Mouse (Mus musculus) small intestine, adult 2 months (tissue): Measurements from ENCODE around the gene Slc25a16. TPM values are rescaled to one million over a fixed set of nuclear protein-coding genes. Genes with fewer than 3 reads are reported as not detected.

Experiments used
- H3K27ac ChIP-seq: fragments of 200-500 bp; 2 replicates; pipeline ENCODE4 v1.5.1; 2012; ENCODE audit warnings: low read depth, low read length, control low read depth, inconsistent platforms; ENCODE audit not compliant: insufficient read depth
- H3K27me3 ChIP-seq: fragments of 200-500 bp; 2 replicates; pipeline ENCODE4 v1.6.1; 2012; ENCODE audit warnings: mild to moderate bottlenecking, moderate library complexity, low read length, inconsistent platforms; ENCODE audit not compliant: control insufficient read depth, insufficient read depth
- H3K36me3 ChIP-seq: fragments of 200-500 bp; 2 replicates; pipeline ENCODE4 v1.6.1; 2012; ENCODE audit warnings: mild to moderate bottlenecking, low read length, control low read depth, inconsistent platforms; ENCODE audit not compliant: control insufficient read depth, insufficient read depth
- H3K4me1 ChIP-seq: fragments of 200-500 bp; 2 replicates; pipeline ENCODE4 v1.6.1; 2012; ENCODE audit warnings: low read length, inconsistent platforms, mixed read lengths; ENCODE audit not compliant: control insufficient read depth, insufficient read depth, insufficient read length
- H3K4me3 ChIP-seq: fragments of 200-500 bp; 2 replicates; pipeline ENCODE4 v1.5.1; 2012; ENCODE audit warnings: low read depth, mild to moderate bottlenecking, control low read depth, inconsistent platforms, low read length, moderate library complexity
- CTCF ChIP-seq: fragments of 200-500 bp; IDR thresholded peaks from 2 replicates; pipeline ENCODE4 v1.5.1; 2012; ENCODE audit warnings: low read depth, mild to moderate bottlenecking, control low read depth, inconsistent platforms, low read length, moderate library complexity, mixed read lengths; ENCODE audit not compliant: insufficient replicate concordance, insufficient read length; ENCODE audit errors: extremely low read depth
- POLR2A ChIP-seq: fragments of 200-500 bp; IDR thresholded peaks from 2 replicates; pipeline ENCODE4 v1.6.1; 2012; ENCODE audit warnings: low read depth, mild to moderate bottlenecking, control low read depth, inconsistent platforms, low read length, moderate library complexity
- WGBS: fragments of 180-500 bp; shearing (Covaris S2); methylation state at CpG from one replicate; pipeline ENCODE4 v1.1.7; 2018; 5-methylcytosine and 5-hydroxymethylcytosine counted together
- polyA plus RNA-seq: library from polyadenylated mRNA; depleted of rRNA; stranded (reverse); fragments of >200 nt; gene quantifications from 2 replicates; pipeline ENCODE4 v1.2.3, GENCODE M21; 2012

The Slc25a16 gene
- polyA plus RNA-seq, 1 experiment = 31.0 TPM

GRCm38 (mm10) chr10:62895386-62895785 lies 25.0 kb upstream of the Slc25a16 start:
- H3K27me3 ChIP-seq = no peaks in the 10 kb centered on the region
- H3K4me3 ChIP-seq = no peak overlapping the region
- no peak overlapping the region for H3K27ac ChIP-seq
- no peak for TF ChIP-seq POLR2A
- no peak for TF ChIP-seq CTCF
- no peaks in the 10 kb centered on the region for H3K36me3 ChIP-seq
- WGBS = 63% methylated on average over 6 of the region's 6 CpGs
- no peaks in the 10 kb centered on the region for H3K4me1 ChIP-seq

GRCm38 (mm10) chr10:62896035-62896434 lies 24.4 kb upstream of the Slc25a16 start:
- H3K27ac ChIP-seq = no peak overlapping the region
- H3K4me1 ChIP-seq = no peaks in the 10 kb centered on the region
- TF ChIP-seq CTCF = no peak
- no peak for TF ChIP-seq POLR2A
- no peaks in the 10 kb centered on the region for H3K27me3 ChIP-seq
- no peaks in the 10 kb centered on the region for H3K36me3 ChIP-seq
- 59% methylated on average over 4 of the region's 4 CpGs for WGBS
- H3K4me3 ChIP-seq = no peak overlapping the region

GRCm38 (mm10) chr10:62896774-62897173 lies 23.7 kb upstream of the Slc25a16 start:
- TF ChIP-seq CTCF = no peak
- no peak for TF ChIP-seq POLR2A
- WGBS = 77% methylated on average over 4 of the region's 4 CpGs
- H3K27me3 ChIP-seq = no peaks in the 10 kb centered on the region
- no peaks in the 10 kb centered on the region for H3K4me1 ChIP-seq
- no peak overlapping the region for H3K4me3 ChIP-seq
- no peak overlapping the region for H3K27ac ChIP-seq
- H3K36me3 ChIP-seq = no peaks in the 10 kb centered on the region

GRCm38 (mm10) chr10:62897437-62897836 lies 23.0 kb upstream of the Slc25a16 start:
- no peak overlapping the region for H3K4me3 ChIP-seq
- no peak for TF ChIP-seq POLR2A
- no peak for TF ChIP-seq CTCF
- H3K36me3 ChIP-seq = no peaks in the 10 kb centered on the region
- WGBS = 95% methylated on average over 3 of the region's 3 CpGs
- H3K4me1 ChIP-seq = no peaks in the 10 kb centered on the region
- H3K27ac ChIP-seq = no peak overlapping the region
- no peaks in the 10 kb centered on the region for H3K27me3 ChIP-seq

GRCm38 (mm10) chr10:62898061-62898460 lies 22.4 kb upstream of the Slc25a16 start:
- Histone ChIP-seq H3K27me3 (no peaks in the 10 kb centered on the region), H3K4me3 (no peak overlapping the region), H3K4me1 (no peaks in the 10 kb centered on the region), H3K27ac (no peak overlapping the region), H3K36me3 (no peaks in the 10 kb centered on the region)
- TF ChIP-seq CTCF = no peak
- no peak for TF ChIP-seq POLR2A
- WGBS = 66% methylated on average over 2 of the region's 2 CpGs

- no peaks in the 10 kb centered on the region for H3K36me3 ChIP-seq
- no peak overlapping the region for H3K4me3 ChIP-seq
- TF ChIP-seq POLR2A (no peak), CTCF (no peak)
- H3K27ac ChIP-seq = no peak overlapping the region
- H3K4me1 ChIP-seq = no peaks in the 10 kb centered on the region
- H3K27me3 ChIP-seq = no peaks in the 10 kb centered on the region
- WGBS = 92% methylated on average over 4 of the region's 4 CpGs
These were observed 20.3 kb upstream of the Slc25a16 start for GRCm38 (mm10) chr10:62900144-62900543.

GRCm38 (mm10) chr10:62901826-62902225 lies 18.6 kb upstream of the Slc25a16 start:
- WGBS = 41% methylated on average over 8 of the region's 8 CpGs
- H3K27ac ChIP-seq = no peak overlapping the region
- no peaks in the 10 kb centered on the region for H3K27me3 ChIP-seq
- H3K4me1 ChIP-seq = no peaks in the 10 kb centered on the region
- H3K36me3 ChIP-seq = no peaks in the 10 kb centered on the region
- no peak overlapping the region for H3K4me3 ChIP-seq
- no peak for TF ChIP-seq POLR2A
- TF ChIP-seq CTCF = no peak

GRCm38 (mm10) chr10:62902829-62903228 lies 17.6 kb upstream of the Slc25a16 start:
- no peak overlapping the region for H3K4me3 ChIP-seq
- no peaks in the 10 kb centered on the region for H3K27me3 ChIP-seq
- TF ChIP-seq POLR2A = no peak
- TF ChIP-seq CTCF = no peak
- WGBS = 30% methylated on average over 1 of the region's 1 CpGs
- H3K36me3 ChIP-seq = no peaks in the 10 kb centered on the region
- no peaks in the 10 kb centered on the region for H3K4me1 ChIP-seq
- H3K27ac ChIP-seq = no peak overlapping the region
